Mouse (Mus musculus) cerebellum, adult 2 months (tissue): Measurements from ENCODE around the gene Rabep2.

Experiments used
- CTCF ChIP-seq: fragments of 200-500 bp; IDR thresholded peaks from 2 replicates; pipeline ENCODE4 v1.5.1; 2011; ENCODE audit warnings: low read depth, mild to moderate bottlenecking, control low read depth, low read length, moderate library complexity, borderline replicate concordance; ENCODE audit not compliant: insufficient read depth
- POLR2A ChIP-seq: fragments of 200-500 bp; IDR thresholded peaks from 2 replicates; pipeline ENCODE4 v1.6.1; 2011; ENCODE audit warnings: low read length, control low read depth, borderline replicate concordance; ENCODE audit not compliant: insufficient read depth

DNA sequence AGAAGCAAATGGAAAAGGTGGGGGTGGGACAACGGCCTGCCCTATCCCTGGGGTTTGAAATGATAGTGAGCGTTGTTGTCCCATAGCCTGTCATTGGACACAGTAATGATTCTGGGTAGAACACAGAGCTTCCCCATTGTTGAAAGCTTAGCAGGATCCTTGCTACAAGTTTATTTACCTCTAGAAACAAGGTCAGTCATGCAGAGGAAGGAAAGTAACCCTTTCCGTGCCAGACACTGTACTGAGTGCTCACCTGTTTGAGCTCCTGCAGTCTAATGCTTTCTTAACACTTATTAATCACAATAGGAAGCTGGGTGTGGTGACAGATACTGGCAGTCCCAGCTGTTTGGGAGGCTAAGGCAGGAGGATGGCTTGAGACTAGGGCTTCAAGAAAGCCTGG lies 7.2 kb downstream of the Rabep2 start:
- no peak for TF ChIP-seq POLR2A
- no peak for TF ChIP-seq CTCF
